Mouse (Mus musculus): ENCODE results near the gene Slc45a1. TPM values are rescaled to one million over a fixed set of nuclear protein-coding genes. Genes with fewer than 3 reads are reported as not detected.

Slc45a1 gene
- polyA plus RNA-seq, 2 experiments, result 0.14 to 0.36 TPM

DNA sequence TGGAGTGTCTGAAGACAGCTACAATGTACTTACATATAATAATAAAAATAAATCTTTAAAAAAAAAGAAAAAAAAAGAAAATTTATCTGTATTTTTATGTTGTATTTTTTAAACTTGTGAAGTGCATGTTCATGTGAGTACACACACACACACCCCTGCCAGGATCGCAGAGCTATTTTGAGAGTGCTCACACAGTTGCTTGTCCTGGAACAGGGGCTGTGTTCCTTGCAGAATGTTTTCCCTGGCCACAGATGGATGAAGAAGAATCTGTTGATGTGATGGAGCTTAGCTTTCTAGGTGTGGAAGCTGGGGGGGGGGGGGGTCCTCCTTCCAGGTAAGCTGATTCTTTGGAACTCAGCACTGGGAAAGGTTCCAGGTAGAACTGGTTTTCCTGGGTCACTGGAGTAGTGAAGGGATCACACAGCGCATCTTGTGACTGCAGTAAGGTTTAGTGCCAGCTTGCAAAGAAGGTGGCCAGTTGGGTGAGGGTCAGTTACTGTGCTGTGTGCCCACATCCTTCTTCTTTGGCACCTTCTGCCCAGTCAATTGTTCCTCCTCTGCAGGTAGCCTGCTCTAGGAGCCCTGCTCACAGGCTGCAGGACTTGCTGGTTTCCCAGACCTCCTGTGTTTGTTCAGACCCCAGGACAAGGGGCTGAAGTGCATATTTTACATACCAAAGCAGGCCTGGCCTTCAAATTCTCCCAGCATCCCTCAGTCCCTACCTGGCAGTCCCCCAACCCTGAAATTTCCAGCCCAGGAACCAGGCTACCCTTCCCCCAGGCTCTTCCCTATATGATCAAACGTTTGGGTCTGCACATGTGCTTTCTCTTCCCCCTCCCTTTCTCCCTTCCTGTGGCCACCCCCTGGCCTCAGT is 52.6 kb downstream of the Slc45a1 start:
- Histone ChIP-seq H3K27me3 (ENCODE audit: control insufficient read depth, insufficient read depth, low read length) (no peaks in the 10 kb centered on the region), H3K27ac (replicated peaks; ENCODE audit: low read depth, low read length) (peak overlapping the region; percentile 58; the same call in 1 of the 2 replicates), H3K36me3 (ENCODE audit: control insufficient read depth, insufficient read depth, low read length) (peaks cover 3% of the 10 kb centered on the region; the same call in 1 of the 2 replicates), H3K4me2 (replicated peaks; ENCODE audit: low read depth, low read length, severe bottlenecking) (0 out of 2 replicates have a peak overlapping the region, but pooled peaks have one; percentile 3), H3K4me1 (ENCODE audit: control insufficient read depth, insufficient read depth, low read length) (peaks cover 23% of the 10 kb centered on the region), H3K9ac (ENCODE audit: low read depth, low read length, severe bottlenecking) (no peak overlapping the region), H3K4me3 (replicated peaks; ENCODE audit: low read length) (no peak overlapping the region), H3K9me3 (ENCODE audit: control insufficient read depth, low read length) (no peaks in the 10 kb centered on the region)
- TF ChIP-seq POLR2A (IDR thresholded peaks at IDR 0.05; ENCODE audit: borderline replicate concordance, extremely low read depth, insufficient read depth, insufficient read length), result no peak
- ATAC-seq (ENCODE audit: low FRiP score, low read depth) (peak; percentile 54; the same call in 1 of the 2 replicates), DNase-seq (ENCODE audit: low spot score) (peak; percentile 56)
- 57% methylated on average over 3 of the region's 3 CpGs for WGBS

DNA sequence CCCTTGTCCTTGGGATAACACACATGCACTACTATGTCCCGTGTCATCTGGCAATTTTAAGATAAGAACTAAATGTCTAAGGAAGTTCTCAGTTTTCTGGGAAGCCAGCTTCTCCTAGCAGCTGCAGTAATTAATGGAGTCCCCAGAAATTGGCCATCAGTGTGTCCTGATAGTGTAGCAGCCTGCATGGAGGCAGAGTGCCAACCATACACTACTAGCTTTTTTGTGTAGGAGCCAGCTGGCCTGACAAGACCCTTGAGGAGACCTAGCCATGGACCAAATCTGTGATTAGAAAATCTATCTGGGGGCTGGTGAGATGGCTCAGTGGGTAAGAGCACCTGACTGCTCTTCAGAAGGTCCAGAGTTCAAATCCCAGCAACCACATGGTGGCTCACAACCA is 53.3 kb downstream of the Slc45a1 start:
- DNase-seq (ENCODE audit: low spot score) (no peak), ATAC-seq (ENCODE audit: low FRiP score, low read depth) (no peak)
- 55% methylated on average over 1 of the region's 1 CpGs for WGBS
- no peak overlapping the region for H3K9ac ChIP-seq (ENCODE audit: low read depth, low read length, severe bottlenecking)
- peaks cover 23% of the 10 kb centered on the region for H3K4me1 ChIP-seq (ENCODE audit: control insufficient read depth, insufficient read depth, low read length)
- H3K4me3 ChIP-seq (replicated peaks; ENCODE audit: low read length), result no peak overlapping the region
- no peak for TF ChIP-seq POLR2A (IDR thresholded peaks at IDR 0.05; ENCODE audit: borderline replicate concordance, extremely low read depth, insufficient read depth, insufficient read length)
- H3K4me2 ChIP-seq (replicated peaks; ENCODE audit: low read depth, low read length, severe bottlenecking), result no peak overlapping the region
- no peaks in the 10 kb centered on the region for H3K9me3 ChIP-seq (ENCODE audit: control insufficient read depth, low read length)
- H3K27ac ChIP-seq (replicated peaks; ENCODE audit: low read depth, low read length), result no peak overlapping the region; the same call in 1 of the 2 replicates
- no peaks in the 10 kb centered on the region for H3K27me3 ChIP-seq (ENCODE audit: control insufficient read depth, insufficient read depth, low read length)
- H3K36me3 ChIP-seq (ENCODE audit: control insufficient read depth, insufficient read depth, low read length), result peaks cover 3% of the 10 kb centered on the region; the same call in 1 of the 2 replicates

DNA sequence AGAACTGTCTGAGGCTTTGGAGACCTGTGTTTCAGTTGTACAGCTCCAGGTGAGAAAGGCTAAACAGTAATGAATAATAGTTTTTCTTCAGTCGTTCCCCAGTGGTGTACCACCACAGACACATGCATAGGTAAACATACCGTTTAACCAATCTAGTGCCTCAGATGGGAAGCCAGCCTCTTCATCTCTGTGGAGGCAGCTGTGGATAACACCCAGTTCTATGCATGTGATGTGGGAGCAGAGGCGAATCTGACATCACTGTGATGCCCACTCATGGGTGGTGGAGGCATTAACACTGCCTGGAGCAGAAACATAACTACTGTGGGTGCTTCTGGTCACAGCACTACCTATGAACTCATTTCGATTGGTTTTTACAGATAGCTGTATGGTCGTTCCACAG is 56.0 kb downstream of the Slc45a1 start:
- Histone ChIP-seq H3K4me1 (ENCODE audit: control insufficient read depth, insufficient read depth, low read length) (peaks cover 29% of the 10 kb centered on the region), H3K27me3 (ENCODE audit: control insufficient read depth, insufficient read depth, low read length) (no peaks in the 10 kb centered on the region), H3K4me3 (replicated peaks; ENCODE audit: low read length) (no peak overlapping the region), H3K9ac (ENCODE audit: low read depth, low read length, severe bottlenecking) (no peak overlapping the region), H3K27ac (replicated peaks; ENCODE audit: low read depth, low read length) (no peak overlapping the region), H3K4me2 (replicated peaks; ENCODE audit: low read depth, low read length, severe bottlenecking) (no peak overlapping the region), H3K36me3 (ENCODE audit: control insufficient read depth, insufficient read depth, low read length) (no peaks in the 10 kb centered on the region), H3K9me3 (ENCODE audit: control insufficient read depth, low read length) (no peaks in the 10 kb centered on the region)
- DNase-seq (ENCODE audit: low spot score), result no peak
- ATAC-seq (ENCODE audit: low FRiP score, low read depth), result no peak
- 80% methylated on average over 5 of the region's 5 CpGs for WGBS
- no peak for TF ChIP-seq POLR2A (IDR thresholded peaks at IDR 0.05; ENCODE audit: borderline replicate concordance, extremely low read depth, insufficient read depth, insufficient read length)

DNA sequence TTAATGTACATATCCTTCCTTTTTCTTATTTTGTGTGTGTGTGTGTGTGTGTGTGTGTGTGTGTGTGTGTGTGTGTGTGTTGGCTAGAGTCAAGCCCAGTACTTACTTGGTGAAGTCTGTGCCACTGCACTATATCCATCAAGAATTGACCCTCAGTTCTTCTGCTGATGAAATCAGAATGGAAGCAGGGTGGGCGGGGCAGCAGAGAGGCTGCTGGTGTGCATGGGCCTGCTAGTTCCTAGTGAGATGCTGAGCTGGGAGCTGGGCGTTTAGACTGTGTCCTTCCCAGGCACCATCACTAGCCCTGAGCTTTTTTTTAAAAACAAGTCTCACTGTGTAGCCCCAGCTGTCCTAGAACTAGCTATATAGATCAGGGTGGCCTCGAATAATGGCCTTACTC is 56.9 kb downstream of the Slc45a1 start:
- Histone ChIP-seq H3K27me3 (ENCODE audit: control insufficient read depth, insufficient read depth, low read length) (no peaks in the 10 kb centered on the region), H3K4me3 (replicated peaks; ENCODE audit: low read length) (no peak overlapping the region), H3K4me2 (replicated peaks; ENCODE audit: low read depth, low read length, severe bottlenecking) (no peak overlapping the region), H3K36me3 (ENCODE audit: control insufficient read depth, insufficient read depth, low read length) (no peaks in the 10 kb centered on the region), H3K9ac (ENCODE audit: low read depth, low read length, severe bottlenecking) (no peak overlapping the region), H3K9me3 (ENCODE audit: control insufficient read depth, low read length) (no peaks in the 10 kb centered on the region), H3K27ac (replicated peaks; ENCODE audit: low read depth, low read length) (no peak overlapping the region), H3K4me1 (ENCODE audit: control insufficient read depth, insufficient read depth, low read length) (peaks cover 37% of the 10 kb centered on the region)
- ATAC-seq (ENCODE audit: low FRiP score, low read depth) (no peak), DNase-seq (ENCODE audit: low spot score) (no peak)
- no peak for TF ChIP-seq POLR2A (IDR thresholded peaks at IDR 0.05; ENCODE audit: borderline replicate concordance, extremely low read depth, insufficient read depth, insufficient read length)
- 78% methylated on average over 3 of the region's 3 CpGs for WGBS

DNA sequence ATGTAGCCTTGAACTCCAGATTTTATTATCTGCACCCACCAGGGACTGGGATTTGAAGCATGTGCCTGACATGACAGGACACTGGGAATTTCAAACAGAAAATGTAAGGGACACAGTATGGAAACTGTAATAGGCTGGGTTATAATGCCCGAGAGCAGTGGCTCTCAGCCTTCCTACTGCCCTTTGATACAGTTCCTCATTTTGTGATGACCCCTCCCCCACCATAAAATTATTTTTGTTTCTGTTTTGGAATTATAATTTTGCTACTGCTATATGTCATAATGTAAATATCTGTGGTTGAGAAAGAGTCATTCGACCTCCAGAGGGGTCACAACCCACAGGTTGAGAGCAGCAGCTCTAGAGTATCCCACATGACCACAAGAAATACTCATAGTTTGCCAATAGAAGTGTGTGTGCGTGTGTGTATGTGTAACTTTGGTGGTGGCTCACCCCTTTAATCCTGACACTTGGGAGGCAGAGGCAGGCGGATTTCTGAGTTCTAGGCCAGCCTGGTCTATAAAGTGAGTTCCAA is 57.6 kb downstream of the Slc45a1 start:
- H3K9me3 ChIP-seq (ENCODE audit: control insufficient read depth, low read length), result no peaks in the 10 kb centered on the region
- WGBS, result 93% methylated on average over 4 of the region's 4 CpGs
- no peak overlapping the region for H3K27ac ChIP-seq (replicated peaks; ENCODE audit: low read depth, low read length)
- no peak overlapping the region for H3K9ac ChIP-seq (ENCODE audit: low read depth, low read length, severe bottlenecking)
- no peaks in the 10 kb centered on the region for H3K27me3 ChIP-seq (ENCODE audit: control insufficient read depth, insufficient read depth, low read length)
- ATAC-seq (ENCODE audit: low FRiP score, low read depth) (no peak), DNase-seq (ENCODE audit: low spot score) (no peak)
- H3K36me3 ChIP-seq (ENCODE audit: control insufficient read depth, insufficient read depth, low read length), result no peaks in the 10 kb centered on the region
- no peak for TF ChIP-seq POLR2A (IDR thresholded peaks at IDR 0.05; ENCODE audit: borderline replicate concordance, extremely low read depth, insufficient read depth, insufficient read length)
- H3K4me2 ChIP-seq (replicated peaks; ENCODE audit: low read depth, low read length, severe bottlenecking), result no peak overlapping the region
- peaks cover 32% of the 10 kb centered on the region for H3K4me1 ChIP-seq (ENCODE audit: control insufficient read depth, insufficient read depth, low read length)
- H3K4me3 ChIP-seq (replicated peaks; ENCODE audit: low read length), result no peak overlapping the region
